Mouse (Mus musculus) stomach, postnatal 0 days (tissue): ENCODE measurements around the gene H1foo.

ENCODE experiments used
- CTCF ChIP-seq: IDR thresholded peaks from 2 replicates; pipeline ENCODE4 v1.5.1; 2016; ENCODE audit warnings: antibody characterized with exemption, low read depth, mild to moderate bottlenecking, moderate library complexity
- EP300 ChIP-seq: optimal IDR thresholded peaks from 2 replicates; pipeline ENCODE3; 2016; ENCODE audit warnings: antibody characterized with exemption

- TF ChIP-seq EP300 (no peak), CTCF (no peak)
Measured at GRCm38 (mm10) chr6:115961743-115962142, 17.0 kb downstream of the H1foo start.
